Mouse (Mus musculus) heart, postnatal 36 days (tissue): ENCODE results near the gene Pex14. TPM values are rescaled to one million over a fixed set of nuclear protein-coding genes. Genes with fewer than 3 reads are reported as not detected.

ENCODE experiments used
- DNase-seq, 2 experiments: peaks; one replicate each; pipeline ENCODE4 v3.0.0; 2021 to 2022
- intact Hi-C: fragments of 180-260 bp; cut with DNase I; formaldehyde crosslinking; loops from one replicate; pipeline ENCODE4 v1.15.1; 2025
- total RNA-seq, 2 experiments: library from RNA; stranded (reverse); gene quantifications; 2 replicates each; pipeline ENCODE4 v1.2.3; 2021

Gene Pex14
- total RNA-seq, 2 experiments from 2014 or later: 21.5 to 23.5 TPM

GRCm38 (mm10) chr4:148964541-148965310 is 134.9 kb downstream of the Pex14 start:
- DNase-seq: no peak
- intact Hi-C loops: no loop called here

DNA sequence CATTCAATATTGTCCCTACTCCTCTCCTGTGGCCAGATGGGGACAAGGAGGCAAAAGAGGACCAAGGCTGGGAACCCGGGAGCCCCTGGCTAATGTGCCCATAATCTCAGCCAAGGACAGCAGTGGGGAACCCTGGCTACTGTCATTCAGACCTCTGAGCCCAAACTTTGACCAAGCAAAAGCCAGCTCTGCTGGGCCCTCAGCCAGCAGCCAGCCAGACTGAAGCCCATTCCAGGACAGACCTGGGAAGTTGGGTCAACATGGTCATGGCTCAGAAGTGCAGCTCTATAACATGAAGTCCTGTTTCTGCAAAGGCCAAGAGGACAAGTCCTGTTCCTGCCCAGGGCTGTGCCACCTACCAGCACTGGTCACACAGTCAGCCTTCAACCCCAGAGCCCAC is 137.6 kb downstream of the Pex14 start:
- DNase-seq: no peak
- intact Hi-C loops: no loop called here

- intact Hi-C loops: no loop called here
- DNase-seq: no peak
Measured at GRCm38 (mm10) chr4:148961081-148961480, 138.6 kb downstream of the Pex14 start.

GRCm38 (mm10) chr4:148960011-148960410 is 139.7 kb downstream of the Pex14 start:
- intact Hi-C loops: no loop called here
- no peak for DNase-seq

DNA sequence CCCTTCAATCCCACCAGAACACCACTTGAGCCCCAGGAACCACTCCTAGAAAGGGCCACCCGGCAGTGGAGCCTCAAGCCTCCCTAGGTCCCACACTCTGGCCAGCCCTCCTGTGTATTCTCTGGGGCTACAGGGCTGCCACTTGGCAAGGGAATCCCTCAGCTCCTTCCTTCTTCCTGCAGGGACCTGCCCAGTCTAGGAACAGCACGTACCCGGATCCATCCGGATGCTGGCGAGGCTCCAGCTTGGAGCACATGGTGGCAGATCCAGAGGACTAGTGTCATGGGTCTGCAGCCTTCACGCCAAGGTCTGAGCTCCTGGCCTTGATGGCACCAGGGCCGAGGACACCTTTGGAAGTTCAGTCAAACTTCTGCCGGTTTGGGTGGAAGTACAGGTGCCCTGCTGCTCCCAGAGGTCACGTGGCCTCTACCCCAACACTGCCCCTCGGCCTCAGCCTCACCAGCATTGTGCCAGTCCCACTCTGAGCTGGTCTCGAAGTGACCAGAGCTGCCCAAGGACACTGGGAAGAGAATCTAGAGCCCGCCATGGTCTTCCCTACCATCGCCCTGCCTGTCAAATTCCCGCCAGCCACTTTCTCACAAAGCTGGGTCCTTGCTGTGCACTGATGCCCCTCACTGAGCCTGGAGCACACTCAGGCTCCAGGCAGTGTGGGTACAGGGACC is 144.4 kb downstream of the Pex14 start:
- intact Hi-C loops: loop anchor here (2.0 kb wide), 1 partner anchor 78 kb away; no protein-coding TSS in a partner anchor
- DNase-seq: peak; percentile 78 to 80

DNA sequence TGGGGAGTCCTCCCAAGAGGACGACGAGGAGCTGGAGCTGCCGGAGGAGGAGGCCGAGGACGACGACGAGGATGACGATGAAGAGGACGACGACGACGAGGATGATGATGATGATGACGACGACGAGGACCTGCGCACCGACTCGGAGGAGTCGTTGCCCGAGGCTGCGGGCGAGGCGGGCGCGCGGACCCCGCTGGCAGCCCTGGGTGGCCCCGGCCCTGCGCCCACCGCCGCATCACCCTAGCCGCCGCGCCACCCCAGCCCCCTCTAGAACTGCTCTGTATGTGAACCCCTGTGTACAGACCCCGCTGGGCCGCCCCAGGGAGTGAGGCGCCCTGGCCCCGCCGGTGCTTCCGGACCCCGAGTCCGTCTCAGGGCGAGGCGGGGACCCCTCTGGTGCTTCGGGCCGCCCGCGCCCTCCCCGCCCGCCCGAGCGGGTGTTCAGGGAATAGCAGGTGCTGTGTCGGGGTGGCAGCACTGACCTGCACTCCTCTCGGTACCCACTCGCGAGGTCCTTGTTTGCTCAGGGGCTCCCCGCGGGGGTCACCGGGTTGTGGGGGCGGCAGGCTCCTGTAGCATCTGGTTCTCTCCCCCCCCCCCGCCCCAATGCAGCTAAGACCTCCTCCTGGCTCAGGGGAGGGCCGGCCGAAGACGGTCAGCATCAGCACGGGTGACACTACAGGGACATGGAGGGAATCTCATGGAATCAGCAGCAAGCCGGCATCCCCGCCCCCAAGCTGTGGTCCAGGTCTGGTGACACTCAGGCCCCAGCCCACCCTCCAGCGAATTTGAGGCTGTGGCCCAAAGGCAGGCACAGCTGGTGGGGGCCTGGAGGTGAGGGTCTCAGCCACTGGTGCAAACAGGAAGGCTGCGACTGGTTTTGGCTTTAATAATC is 147.1 kb downstream of the Pex14 start:
- no peak for DNase-seq
- intact Hi-C loops: no loop called here

DNA sequence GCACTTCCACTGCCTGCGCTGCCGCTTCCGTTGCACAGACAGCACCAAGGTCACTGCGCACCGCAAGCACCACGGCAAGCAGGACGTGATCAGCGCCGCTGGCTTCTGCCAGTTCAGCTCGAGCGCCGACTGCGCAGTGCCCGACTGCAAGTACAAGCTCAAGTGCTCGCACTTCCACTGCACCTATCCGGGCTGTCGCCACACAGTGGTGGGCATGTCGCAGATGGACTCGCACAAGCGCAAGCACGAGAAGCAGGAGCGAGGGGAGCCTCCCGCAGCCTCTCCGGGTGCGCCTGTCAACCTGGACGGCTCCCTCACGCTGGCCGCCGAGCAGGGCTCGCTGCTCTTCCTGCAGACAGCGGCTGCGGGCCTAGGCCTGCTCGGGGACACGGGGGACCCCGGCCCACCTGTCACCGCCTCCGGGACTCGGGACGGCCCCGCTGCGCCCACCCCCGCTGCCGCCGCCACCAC is 147.8 kb downstream of the Pex14 start:
- no peak for DNase-seq
- intact Hi-C loops: loop anchor here (2.0 kb wide), 1 partner anchor 49 kb away; no protein-coding TSS in a partner anchor

- peak; percentile 71 for DNase-seq
- intact Hi-C loops: loop anchor here (2.0 kb wide), 1 partner anchor 48 kb away; no protein-coding TSS in a partner anchor
Measured at GRCm38 (mm10) chr4:148950932-148951650, 148.6 kb downstream of the Pex14 start.

GRCm38 (mm10) chr4:148950487-148950886 is 149.2 kb downstream of the Pex14 start:
- intact Hi-C loops: loop anchor here (2.0 kb wide), 1 partner anchor 48 kb away; no protein-coding TSS in a partner anchor
- DNase-seq: no peak

DNA sequence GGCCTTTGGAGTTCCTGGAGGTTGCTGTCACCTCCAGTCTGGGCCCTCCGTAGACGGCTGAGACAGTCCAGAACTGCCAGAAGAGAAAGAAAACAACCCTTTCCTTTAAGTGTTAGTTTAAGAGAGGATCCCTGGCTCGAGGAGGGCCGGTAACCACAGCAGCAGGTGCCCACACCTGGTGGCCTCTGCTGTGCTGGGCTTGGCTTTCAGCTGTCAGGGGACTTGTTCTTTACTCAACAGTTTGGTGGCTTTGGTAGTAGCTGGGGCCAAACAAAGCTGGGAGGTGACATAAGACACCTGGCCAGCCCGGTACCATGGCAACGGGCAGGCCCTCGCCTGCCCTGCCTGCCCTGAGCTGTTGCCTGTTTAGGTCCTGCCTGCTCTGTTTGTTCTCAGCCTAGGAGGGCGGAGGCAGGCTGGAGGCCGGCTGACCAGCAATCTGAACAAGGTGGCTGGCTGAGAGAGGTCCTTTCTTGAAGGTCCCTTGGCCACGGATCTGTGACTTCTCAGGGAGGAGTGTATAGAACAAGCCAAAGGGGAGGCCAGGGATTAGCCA is 151.8 kb downstream of the Pex14 start:
- intact Hi-C loops: no loop called here
- no peak for DNase-seq

DNA sequence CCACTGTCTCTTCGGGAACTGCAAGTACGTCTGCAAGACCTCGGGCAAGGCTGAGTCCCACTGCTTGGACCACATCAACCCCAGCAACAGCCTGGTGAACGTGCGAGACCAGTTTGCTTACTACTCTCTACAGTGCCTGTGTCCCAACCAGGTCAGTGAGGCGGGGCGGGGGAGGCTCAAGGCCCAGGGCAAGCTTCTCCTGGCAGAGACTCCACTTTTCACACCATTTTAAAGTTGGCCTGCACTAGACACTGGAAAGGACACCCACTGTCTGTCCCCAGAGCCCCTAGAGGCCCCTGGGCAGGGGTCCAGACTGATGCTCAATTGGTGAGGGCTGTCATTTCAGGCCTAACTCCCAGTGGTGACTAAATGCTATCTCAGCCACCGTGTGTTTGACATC is 153.6 kb downstream of the Pex14 start:
- no peak for DNase-seq

GRCm38 (mm10) chr4:148945476-148945881 is 154.2 kb downstream of the Pex14 start:
- intact Hi-C loops: no loop called here
- DNase-seq: peak in 1 of 2 experiments; percentile 33

More for the DNA sequence above, 153.6 kb downstream of the Pex14 start:
- intact Hi-C loops: no loop called here

GRCm38 (mm10) chr4:148943099-148943498 is 156.6 kb downstream of the Pex14 start:
- DNase-seq: no peak
- intact Hi-C loops: no loop called here

- no peak for DNase-seq
- intact Hi-C loops: no loop called here
Measured at GRCm38 (mm10) chr4:148941321-148941720, 158.4 kb downstream of the Pex14 start.

GRCm38 (mm10) chr4:148940674-148941211 is 158.9 kb downstream of the Pex14 start:
- DNase-seq: peak; percentile 60 to 61
- intact Hi-C loops: no loop called here

- DNase-seq: no peak
- intact Hi-C loops: no loop called here
Measured at GRCm38 (mm10) chr4:148938546-148938945, 161.1 kb downstream of the Pex14 start.

DNA sequence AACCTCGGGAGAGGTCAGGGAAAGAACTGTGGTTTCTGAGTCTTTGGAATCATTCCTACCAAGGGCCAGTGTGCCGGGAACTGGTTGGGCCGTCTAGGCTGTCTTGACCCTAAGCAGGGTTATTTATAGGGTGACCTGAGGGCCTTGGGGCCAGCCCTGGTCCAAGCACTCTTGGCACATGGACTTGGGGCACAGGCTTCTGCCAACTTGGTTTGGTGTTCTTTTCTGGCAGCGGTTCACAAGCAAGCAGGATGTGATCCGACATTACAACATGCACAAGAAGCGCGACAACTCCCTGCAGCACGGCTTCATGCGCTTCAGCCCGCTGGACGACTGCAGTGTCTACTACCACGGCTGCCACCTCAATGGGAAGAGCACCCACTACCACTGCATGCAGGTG is 162.9 kb downstream of the Pex14 start:
- intact Hi-C loops: no loop called here
- DNase-seq: no peak

DNA sequence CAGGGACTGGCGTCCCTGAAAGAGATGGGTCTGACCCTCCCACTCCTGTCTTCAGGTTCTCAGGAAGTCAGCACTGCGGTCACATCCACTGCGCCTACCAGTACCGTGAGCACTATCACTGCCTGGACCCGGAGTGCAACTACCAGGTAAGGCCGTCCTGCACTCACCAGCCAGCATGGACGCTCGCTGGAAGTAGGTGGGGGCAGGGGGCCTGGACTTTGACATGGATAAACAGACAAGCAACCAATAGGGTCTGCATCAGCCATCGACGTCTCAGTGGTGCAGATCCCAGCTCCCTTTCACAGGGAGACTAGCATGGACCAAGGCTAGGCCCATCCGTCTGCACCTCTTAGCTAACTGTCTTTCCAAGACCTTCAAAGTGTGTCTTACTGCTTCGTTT is 163.6 kb downstream of the Pex14 start:
- no peak for DNase-seq
- intact Hi-C loops: no loop called here

DNA sequence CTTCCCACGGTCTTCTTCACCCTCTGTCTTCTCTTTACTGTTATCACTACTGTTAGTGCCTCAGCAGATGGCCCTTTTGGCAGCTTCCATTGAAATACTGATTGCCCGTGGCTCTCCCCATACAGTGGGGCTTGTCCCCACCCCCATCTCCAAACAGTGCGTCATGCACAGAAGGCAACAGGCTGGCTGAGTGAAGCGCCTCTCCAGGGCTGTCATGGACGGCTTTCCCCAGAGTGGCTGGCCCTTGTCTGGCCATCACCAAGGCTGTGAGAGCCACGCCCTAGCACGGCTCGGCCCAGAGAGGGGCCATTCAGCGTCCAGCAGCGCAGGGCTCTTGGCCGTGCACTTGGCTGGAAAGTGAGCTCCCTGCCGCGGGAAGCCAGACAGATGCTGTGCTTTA is 164.5 kb downstream of the Pex14 start:
- intact Hi-C loops: no loop called here
- DNase-seq: peak; percentile 31 to 44
